Mouse (Mus musculus) hindbrain, embryonic 12.5 days (tissue): ENCODE measurements at regions not wholly inside any gene's neighbourhood (a gene's known extent, or its start where the extent isn't known, plus 50 kb on each side); places are given as distances from the start of the nearest gene placed in this dataset.

Experiments
- ATAC-seq: fragments of 200-750 bp; cut with Nextera tagmentation; 2 replicates; pipeline ENCODE4 v1.8.0; 2017; ENCODE audit warnings: moderate TSS enrichment; ENCODE audit not compliant: low FRiP score
- H3K27ac ChIP-seq: fragments of 300-500 bp; sonication (generic); 2 replicates; pipeline ENCODE4 v1.5.1; 2016; ENCODE audit warnings: mild to moderate bottlenecking
- H3K27me3 ChIP-seq: fragments of 300-500 bp; sonication (generic); 2 replicates; pipeline ENCODE4 v1.6.1; 2016; ENCODE audit warnings: mild to moderate bottlenecking
- H3K36me3 ChIP-seq: fragments of 300-500 bp; sonication (generic); 2 replicates; pipeline ENCODE4 v1.6.1; 2016; ENCODE audit warnings: mild to moderate bottlenecking
- H3K4me1 ChIP-seq: fragments of 300-500 bp; sonication (generic); 2 replicates; pipeline ENCODE4 v1.6.1; 2016
- H3K4me2 ChIP-seq: fragments of 300-500 bp; sonication (generic); replicated peaks from 2 replicates; pipeline ENCODE4 v1.6.1; 2016; ENCODE audit warnings: mild to moderate bottlenecking
- H3K4me3 ChIP-seq: fragments of 300-500 bp; sonication (generic); 2 replicates; pipeline ENCODE4 v1.5.1; 2016; ENCODE audit warnings: mild to moderate bottlenecking
- H3K9ac ChIP-seq: fragments of 300-500 bp; sonication (generic); 2 replicates; pipeline ENCODE4 v1.6.1; 2016; ENCODE audit warnings: mild to moderate bottlenecking, moderate library complexity
- H3K9me3 ChIP-seq: fragments of 300-500 bp; sonication (generic); replicated peaks from 2 replicates; pipeline ENCODE4 v1.6.1; 2016; ENCODE audit warnings: mild to moderate bottlenecking
- WGBS: fragments of 180-500 bp; shearing (Covaris S2); methylation state at CpG from one replicate; pipeline ENCODE4 v1.1.7; 2016; 5-methylcytosine and 5-hydroxymethylcytosine counted together

GRCm38 (mm10) chr15:74420550-74420949 is 215.6 kb downstream of the Mroh4 start:
- H3K4me1 ChIP-seq: no peaks in the 10 kb centered on the region
- H3K27me3 ChIP-seq: peaks cover 4% of the 10 kb centered on the region; the same call in 1 of the 2 replicates
- H3K4me2 ChIP-seq: no peak overlapping the region
- no peaks in the 10 kb centered on the region for H3K9me3 ChIP-seq
- H3K27ac ChIP-seq: no peak overlapping the region
- no peaks in the 10 kb centered on the region for H3K36me3 ChIP-seq
- no peak overlapping the region for H3K9ac ChIP-seq
- ATAC-seq: no peak
- H3K4me3 ChIP-seq: no peak overlapping the region
- WGBS: 80% methylated on average over 8 of the region's 8 CpGs

- H3K9me3 ChIP-seq: no peaks in the 10 kb centered on the region
- H3K4me1 ChIP-seq: 0 out of 2 replicates have a peak, but pooled peaks cover 3% of the 10 kb centered on the region
- H3K27ac ChIP-seq: no peak overlapping the region
- H3K9ac ChIP-seq: no peak overlapping the region
- H3K4me2 ChIP-seq: no peak overlapping the region
- WGBS: 89% methylated on average over 7 of the region's 7 CpGs
- no peaks in the 10 kb centered on the region for H3K36me3 ChIP-seq
- H3K4me3 ChIP-seq: no peak overlapping the region
- ATAC-seq: no peak
- H3K27me3 ChIP-seq: peaks cover 4% of the 10 kb centered on the region; the same call in 1 of the 2 replicates
Observed at GRCm38 (mm10) chr15:74418635-74419034, 217.5 kb downstream of the Mroh4 start.

GRCm38 (mm10) chr15:74413217-74413616 is 222.9 kb downstream of the Mroh4 start:
- no peak overlapping the region for H3K4me2 ChIP-seq
- H3K27me3 ChIP-seq: no peaks in the 10 kb centered on the region
- H3K9ac ChIP-seq: no peak overlapping the region
- WGBS: 70% methylated on average over 10 of the region's 10 CpGs
- H3K4me1 ChIP-seq: 0 out of 2 replicates have a peak, but pooled peaks cover 6% of the 10 kb centered on the region
- H3K36me3 ChIP-seq: no peaks in the 10 kb centered on the region
- no peak for ATAC-seq
- no peak overlapping the region for H3K4me3 ChIP-seq
- H3K27ac ChIP-seq: no peak overlapping the region
- H3K9me3 ChIP-seq: no peaks in the 10 kb centered on the region

GRCm38 (mm10) chr15:74412261-74412660 is 223.9 kb downstream of the Mroh4 start:
- ATAC-seq: no peak
- no peak overlapping the region for H3K4me3 ChIP-seq
- no peak overlapping the region for H3K27ac ChIP-seq
- 88% methylated on average over 3 of the region's 3 CpGs for WGBS
- H3K4me2 ChIP-seq: no peak overlapping the region
- H3K36me3 ChIP-seq: no peaks in the 10 kb centered on the region
- no peaks in the 10 kb centered on the region for H3K27me3 ChIP-seq
- H3K9me3 ChIP-seq: no peaks in the 10 kb centered on the region
- H3K9ac ChIP-seq: no peak overlapping the region
- 0 out of 2 replicates have a peak, but pooled peaks cover 6% of the 10 kb centered on the region for H3K4me1 ChIP-seq

GRCm38 (mm10) chr15:74411097-74411496 is 225.1 kb downstream of the Mroh4 start:
- H3K4me2 ChIP-seq: no peak overlapping the region
- WGBS: 75% methylated on average over 3 of the region's 3 CpGs
- no peak for ATAC-seq
- H3K9ac ChIP-seq: no peak overlapping the region
- no peak overlapping the region for H3K27ac ChIP-seq
- no peak overlapping the region for H3K4me3 ChIP-seq
- H3K4me1 ChIP-seq: 0 out of 2 replicates have a peak, but pooled peaks cover 13% of the 10 kb centered on the region
- no peaks in the 10 kb centered on the region for H3K9me3 ChIP-seq
- H3K36me3 ChIP-seq: no peaks in the 10 kb centered on the region
- no peaks in the 10 kb centered on the region for H3K27me3 ChIP-seq

GRCm38 (mm10) chr15:74404866-74405265 is 231.3 kb downstream of the Mroh4 start:
- no peak for ATAC-seq
- Histone ChIP-seq H3K4me3 (no peak overlapping the region), H3K4me2 (no peak overlapping the region), H3K36me3 (no peaks in the 10 kb centered on the region), H3K27ac (no peak overlapping the region), H3K9me3 (no peaks in the 10 kb centered on the region), H3K27me3 (no peaks in the 10 kb centered on the region), H3K9ac (no peak overlapping the region), H3K4me1 (0 out of 2 replicates have a peak, but pooled peaks cover 7% of the 10 kb centered on the region)
- WGBS: 77% methylated on average over 6 of the region's 6 CpGs

DNA sequence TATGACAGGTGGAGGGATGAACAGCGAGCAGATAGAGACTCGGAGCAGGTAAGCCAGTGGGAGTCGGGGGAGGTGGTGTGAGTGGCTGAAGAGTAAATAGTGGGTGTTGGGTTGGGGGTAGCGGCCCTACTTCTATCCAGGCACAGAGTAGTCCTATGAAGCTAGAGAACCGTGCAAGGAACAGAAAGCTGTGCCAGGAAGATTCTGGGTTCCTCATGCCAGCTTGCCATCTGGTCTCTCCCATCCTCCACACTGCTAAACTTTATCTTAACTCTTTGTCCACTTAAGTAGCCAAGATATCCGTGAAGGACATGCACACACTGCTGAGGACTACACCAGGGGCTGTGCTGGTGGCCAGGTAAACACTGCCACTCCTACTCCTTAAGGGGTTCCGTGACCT is 234.9 kb downstream of the Mroh4 start:
- WGBS: 88% methylated on average over 7 of the region's 7 CpGs
- Histone ChIP-seq H3K36me3 (no peaks in the 10 kb centered on the region), H3K27ac (no peak overlapping the region), H3K4me3 (no peak overlapping the region), H3K4me2 (no peak overlapping the region), H3K27me3 (no peaks in the 10 kb centered on the region), H3K9me3 (no peaks in the 10 kb centered on the region), H3K4me1 (no peaks in the 10 kb centered on the region), H3K9ac (no peak overlapping the region)
- ATAC-seq: no peak

- no peaks in the 10 kb centered on the region for H3K9me3 ChIP-seq
- H3K4me2 ChIP-seq: no peak overlapping the region
- H3K4me1 ChIP-seq: no peaks in the 10 kb centered on the region
- H3K36me3 ChIP-seq: no peaks in the 10 kb centered on the region
- 90% methylated on average over 8 of the region's 8 CpGs for WGBS
- H3K27me3 ChIP-seq: no peaks in the 10 kb centered on the region
- no peak overlapping the region for H3K4me3 ChIP-seq
- ATAC-seq: no peak
- H3K27ac ChIP-seq: no peak overlapping the region
- no peak overlapping the region for H3K9ac ChIP-seq
Observed at GRCm38 (mm10) chr15:74396029-74396428, 240.1 kb downstream of the Mroh4 start.

DNA sequence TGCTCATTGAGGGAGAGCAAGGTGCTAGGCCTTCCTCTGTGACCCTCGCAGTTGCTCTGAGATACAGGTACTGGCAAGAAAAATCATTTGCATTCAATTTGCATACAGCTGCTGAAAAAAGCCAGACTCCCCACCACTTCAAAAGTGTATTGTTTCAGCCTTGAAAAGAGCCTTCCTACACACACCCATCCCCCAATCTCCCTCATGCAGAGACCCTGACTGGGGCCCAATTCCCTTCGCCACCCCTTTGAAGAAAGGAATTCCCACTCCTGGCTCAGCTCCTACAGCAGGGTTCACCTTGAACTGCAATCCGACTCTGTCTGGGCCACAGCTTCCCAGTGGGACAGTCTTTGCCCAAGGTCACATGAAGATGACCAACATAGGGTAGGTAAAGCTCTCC is 248.6 kb downstream of the Mroh4 start:
- 0 out of 2 replicates have a peak, but pooled peaks have one; percentile 12 for ATAC-seq
- no peak overlapping the region for H3K4me2 ChIP-seq

DNA sequence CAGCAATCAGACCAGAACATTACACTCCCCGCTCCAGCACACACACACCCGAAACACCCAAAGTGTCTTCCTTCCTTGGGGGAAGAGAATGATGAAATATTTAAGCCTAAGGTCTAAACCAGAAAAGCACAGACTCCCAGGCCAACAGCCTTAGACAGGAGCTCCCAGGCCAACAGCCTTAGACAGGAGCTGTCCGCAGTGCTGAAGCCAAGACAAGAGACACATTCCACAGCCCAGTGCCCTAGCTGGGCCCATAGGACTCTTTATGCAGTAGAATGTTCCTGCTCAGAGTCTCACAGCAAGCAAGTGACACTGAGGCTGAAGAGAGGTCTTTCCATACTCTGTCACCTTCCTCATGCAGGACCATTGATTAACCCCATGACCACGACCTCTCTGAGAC is 253.6 kb downstream of the Mroh4 start:
- Histone ChIP-seq H3K27ac (no peak overlapping the region), H3K27me3 (no peaks in the 10 kb centered on the region), H3K4me2 (no peak overlapping the region), H3K9ac (no peak overlapping the region), H3K4me1 (peaks cover 10% of the 10 kb centered on the region; the same call in 1 of the 2 replicates), H3K36me3 (no peaks in the 10 kb centered on the region), H3K9me3 (no peaks in the 10 kb centered on the region), H3K4me3 (no peak overlapping the region)
- no peak for ATAC-seq
- WGBS: 72% methylated on average over 4 of the region's 4 CpGs

More for the DNA sequence above, 248.6 kb downstream of the Mroh4 start:
- 17% methylated on average over 3 of the region's 3 CpGs for WGBS
- Histone ChIP-seq H3K4me1 (peaks cover 13% of the 10 kb centered on the region; the same call in 1 of the 2 replicates), H3K27ac (no peak overlapping the region), H3K9ac (no peak overlapping the region), H3K36me3 (no peaks in the 10 kb centered on the region), H3K4me3 (no peak overlapping the region), H3K27me3 (no peaks in the 10 kb centered on the region), H3K9me3 (no peaks in the 10 kb centered on the region)

GRCm38 (mm10) chr15:74379366-74379765 is 256.8 kb downstream of the Mroh4 start:
- H3K36me3 ChIP-seq: no peaks in the 10 kb centered on the region
- peaks cover 6% of the 10 kb centered on the region; the same call in 1 of the 2 replicates for H3K4me1 ChIP-seq
- H3K4me3 ChIP-seq: no peak overlapping the region
- H3K27me3 ChIP-seq: no peaks in the 10 kb centered on the region
- H3K9ac ChIP-seq: no peak overlapping the region
- 85% methylated on average over 6 of the region's 6 CpGs for WGBS
- H3K9me3 ChIP-seq: no peaks in the 10 kb centered on the region
- no peak overlapping the region for H3K4me2 ChIP-seq
- H3K27ac ChIP-seq: no peak overlapping the region
- no peak for ATAC-seq

GRCm38 (mm10) chr15:74369461-74369860 is 266.7 kb downstream of the Mroh4 start:
- Histone ChIP-seq H3K4me1 (peaks cover 7% of the 10 kb centered on the region), H3K4me2 (no peak overlapping the region), H3K4me3 (no peak overlapping the region), H3K9me3 (no peaks in the 10 kb centered on the region), H3K27ac (no peak overlapping the region), H3K9ac (no peak overlapping the region), H3K27me3 (no peaks in the 10 kb centered on the region), H3K36me3 (no peaks in the 10 kb centered on the region)
- no peak for ATAC-seq
- WGBS: 86% methylated on average over 3 of the region's 3 CpGs

- ATAC-seq: no peak
- Histone ChIP-seq H3K4me2 (no peak overlapping the region), H3K9ac (no peak overlapping the region), H3K36me3 (no peaks in the 10 kb centered on the region), H3K4me1 (peaks cover 6% of the 10 kb centered on the region; the same call in 1 of the 2 replicates), H3K27me3 (no peaks in the 10 kb centered on the region), H3K4me3 (no peak overlapping the region), H3K27ac (no peak overlapping the region), H3K9me3 (peaks cover 6% of the 10 kb centered on the region; the same call in 1 of the 2 replicates)
- WGBS: 43% methylated on average over 4 of the region's 4 CpGs
Observed at GRCm38 (mm10) chr15:74347911-74348310, 288.2 kb downstream of the Mroh4 start.
